Mouse (Mus musculus) G1E (cell line): ENCODE measurements around the gene Fndc3b.

Source experiments
- CTCF ChIP-seq: IDR thresholded peaks from 2 replicates; pipeline ENCODE4 v1.5.1; 2012; ENCODE audit warnings: low read depth, low read length, inconsistent platforms, mixed read lengths
- POLR2AphosphoS5 ChIP-seq: IDR thresholded peaks from 2 replicates; pipeline ENCODE4 v1.6.1; 2012; ENCODE audit warnings: low read depth, low read length, inconsistent platforms; ENCODE audit not compliant: insufficient replicate concordance

DNA sequence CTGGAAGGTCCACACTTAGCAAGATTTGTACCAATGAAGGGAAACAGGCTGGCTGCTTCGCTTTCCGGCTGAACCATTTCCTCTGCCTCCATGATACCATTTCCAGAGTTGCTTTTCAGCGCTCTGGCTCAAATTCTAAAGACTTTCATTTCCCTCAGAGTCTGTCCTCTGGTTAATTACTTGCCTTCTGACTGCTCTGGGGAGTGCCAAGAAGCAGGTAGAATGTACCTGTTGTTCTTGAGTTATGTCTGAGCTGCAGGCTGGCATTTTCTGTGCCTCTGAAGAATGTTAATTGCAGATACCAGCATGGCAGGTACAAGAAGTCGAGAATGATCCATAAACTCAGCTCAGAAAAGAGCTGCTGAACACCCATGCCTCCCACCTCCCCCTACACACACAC is 100.6 kb downstream of the Fndc3b start:
- TF ChIP-seq CTCF (no peak), POLR2AphosphoS5 (no peak)
